Mouse (Mus musculus) hindbrain, embryonic 11.5 days (tissue): ENCODE results near the gene Ccdc83. TPM values are rescaled to one million over a fixed set of nuclear protein-coding genes. Genes with fewer than 3 reads are reported as not detected.

Experiments used
- ATAC-seq: fragments of 200-750 bp; cut with Nextera tagmentation; 2 replicates; pipeline ENCODE4 v1.8.0; 2017; ENCODE audit warnings: mild to moderate bottlenecking, moderate TSS enrichment, moderate library complexity; ENCODE audit not compliant: low FRiP score
- DNase-seq: peaks from one replicate; pipeline ENCODE4 v3.0.0-alpha.2; 2015; ENCODE audit warnings: low spot score
- H3K27ac ChIP-seq: fragments of 300-500 bp; sonication (generic); 2 replicates; pipeline ENCODE4 v1.5.1; 2014; ENCODE audit warnings: mild to moderate bottlenecking, low read depth, low read length
- H3K27me3 ChIP-seq: fragments of 300-500 bp; sonication (generic); 2 replicates; pipeline ENCODE4 v1.6.1; 2014; ENCODE audit warnings: mild to moderate bottlenecking, low read length, moderate library complexity, mixed read lengths; ENCODE audit not compliant: control insufficient read depth, insufficient read depth
- H3K36me3 ChIP-seq: fragments of 300-500 bp; sonication (generic); 2 replicates; pipeline ENCODE4 v1.6.1; 2014; ENCODE audit warnings: mild to moderate bottlenecking, low read length, moderate library complexity, mixed read lengths; ENCODE audit not compliant: control insufficient read depth, insufficient read depth
- H3K4me1 ChIP-seq: fragments of 300-500 bp; sonication (generic); replicated peaks from 2 replicates; pipeline ENCODE4 v1.6.1; 2014; ENCODE audit warnings: low read length, mixed read lengths; ENCODE audit not compliant: control insufficient read depth, insufficient read depth
- H3K4me2 ChIP-seq: fragments of 300-500 bp; sonication (generic); replicated peaks from 2 replicates; pipeline ENCODE4 v1.6.1; 2014; ENCODE audit warnings: mild to moderate bottlenecking, low read depth, low read length
- H3K4me3 ChIP-seq: fragments of 300-500 bp; sonication (generic); 2 replicates; pipeline ENCODE4 v1.5.1; 2014; ENCODE audit warnings: low read depth, low read length
- H3K9ac ChIP-seq: fragments of 300-500 bp; sonication (generic); 2 replicates; pipeline ENCODE4 v1.6.1; 2014; ENCODE audit warnings: low read depth, low read length
- H3K9me3 ChIP-seq: fragments of 300-500 bp; sonication (generic); 2 replicates; pipeline ENCODE4 v1.6.1; 2016; ENCODE audit warnings: low read length; ENCODE audit not compliant: control insufficient read depth
- WGBS: fragments of 180-500 bp; shearing (Covaris S2); extraction: QIAGEN DNeasy Blood & Tissue Kit; methylation state at CpG from one replicate; pipeline ENCODE4 v1.1.7; 2014; 5-methylcytosine and 5-hydroxymethylcytosine counted together
- polyA plus RNA-seq: library from polyadenylated mRNA; unstranded; fragments of >200 nt; fragmentation: Nextera tagmentation; extraction: Ambion mirVana; gene quantifications from 2 replicates; pipeline ENCODE4 v1.2.1, GENCODE M21; 2014

Ccdc83 gene
- polyA plus RNA-seq, 1 experiment from 2014 or later = not detected

- Histone ChIP-seq H3K4me2 (no peak overlapping the region), H3K9ac (no peak overlapping the region), H3K36me3 (no peaks in the 10 kb centered on the region), H3K4me3 (no peak overlapping the region), H3K4me1 (no peaks in the 10 kb centered on the region), H3K27ac (no peak overlapping the region), H3K27me3 (no peaks in the 10 kb centered on the region), H3K9me3 (no peaks in the 10 kb centered on the region)
- ATAC-seq (no peak), DNase-seq (no peak)
- WGBS = 69% methylated on average over 11 of the region's 11 CpGs
These were observed 9.1 kb upstream of the Ccdc83 start for GRCm38 (mm10) chr7:90274561-90275100.

- Histone ChIP-seq H3K27ac (no peak overlapping the region), H3K4me1 (no peaks in the 10 kb centered on the region), H3K9me3 (no peaks in the 10 kb centered on the region), H3K9ac (no peak overlapping the region), H3K27me3 (no peaks in the 10 kb centered on the region), H3K36me3 (no peaks in the 10 kb centered on the region), H3K4me2 (no peak overlapping the region), H3K4me3 (no peak overlapping the region)
- DNase-seq (no peak), ATAC-seq (no peak)
- 85% methylated on average over 3 of the region's 3 CpGs for WGBS
These were observed 4.6 kb upstream of the Ccdc83 start for GRCm38 (mm10) chr7:90270141-90270540.

- H3K27ac ChIP-seq = no peak overlapping the region
These were observed 3.5 kb downstream of the Ccdc83 start for GRCm38 (mm10) chr7:90261902-90262599.

GRCm38 (mm10) chr7:90259899-90260298 lies 5.7 kb downstream of the Ccdc83 start:
- Histone ChIP-seq H3K4me3 (no peak overlapping the region), H3K4me2 (no peak overlapping the region), H3K9me3 (no peaks in the 10 kb centered on the region), H3K36me3 (no peaks in the 10 kb centered on the region), H3K4me1 (no peaks in the 10 kb centered on the region), H3K27ac (no peak overlapping the region), H3K9ac (no peak overlapping the region), H3K27me3 (no peaks in the 10 kb centered on the region)
- DNase-seq (no peak), ATAC-seq (no peak)
- WGBS = 87% methylated on average over 2 of the region's 2 CpGs

More at GRCm38 (mm10) chr7:90261902-90262599, 3.5 kb downstream of the Ccdc83 start:
- Histone ChIP-seq H3K36me3 (no peaks in the 10 kb centered on the region), H3K4me1 (no peaks in the 10 kb centered on the region), H3K9me3 (no peaks in the 10 kb centered on the region), H3K27me3 (no peaks in the 10 kb centered on the region), H3K4me2 (no peak overlapping the region; the same call in 1 of the 2 replicates), H3K9ac (0 out of 2 replicates have a peak overlapping the region, but pooled peaks have one; percentile 8), H3K4me3 (no peak overlapping the region)
- DNase-seq (peak; percentile 40), ATAC-seq (peak; percentile 73)
- WGBS = 29% methylated on average over 7 of the region's 7 CpGs

GRCm38 (mm10) chr7:90258701-90259100 lies 6.9 kb downstream of the Ccdc83 start:
- H3K27me3 ChIP-seq = no peaks in the 10 kb centered on the region
- 92% methylated on average over 2 of the region's 2 CpGs for WGBS

GRCm38 (mm10) chr7:90252946-90253345 lies 12.6 kb downstream of the Ccdc83 start:
- 82% methylated on average over 5 of the region's 5 CpGs for WGBS
- Histone ChIP-seq H3K9me3 (no peaks in the 10 kb centered on the region), H3K4me3 (no peak overlapping the region), H3K4me1 (no peaks in the 10 kb centered on the region), H3K9ac (no peak overlapping the region), H3K36me3 (no peaks in the 10 kb centered on the region), H3K4me2 (no peak overlapping the region), H3K27ac (no peak overlapping the region), H3K27me3 (no peaks in the 10 kb centered on the region)
- DNase-seq = peak; percentile 19
- no peak for ATAC-seq

More at GRCm38 (mm10) chr7:90258701-90259100, 6.9 kb downstream of the Ccdc83 start:
- Histone ChIP-seq H3K9ac (no peak overlapping the region), H3K4me3 (no peak overlapping the region), H3K36me3 (no peaks in the 10 kb centered on the region), H3K27ac (no peak overlapping the region), H3K4me2 (no peak overlapping the region), H3K9me3 (no peaks in the 10 kb centered on the region), H3K4me1 (no peaks in the 10 kb centered on the region)
- DNase-seq (no peak), ATAC-seq (no peak)

- ATAC-seq (no peak), DNase-seq (no peak)
- Histone ChIP-seq H3K4me2 (no peak overlapping the region), H3K9me3 (no peaks in the 10 kb centered on the region), H3K36me3 (no peaks in the 10 kb centered on the region), H3K27me3 (no peaks in the 10 kb centered on the region), H3K9ac (no peak overlapping the region), H3K4me3 (no peak overlapping the region), H3K27ac (no peak overlapping the region), H3K4me1 (no peaks in the 10 kb centered on the region)
- WGBS = 79% methylated on average over 5 of the region's 5 CpGs
These were observed 21.9 kb downstream of the Ccdc83 start for GRCm38 (mm10) chr7:90243643-90244042.

GRCm38 (mm10) chr7:90243151-90243550 lies 22.4 kb downstream of the Ccdc83 start:
- ATAC-seq = no peak
- H3K27ac ChIP-seq = no peak overlapping the region
- 94% methylated on average over 6 of the region's 6 CpGs for WGBS

More at GRCm38 (mm10) chr7:90243151-90243550, 22.4 kb downstream of the Ccdc83 start:
- DNase-seq = no peak
- Histone ChIP-seq H3K4me1 (no peaks in the 10 kb centered on the region), H3K4me3 (no peak overlapping the region), H3K27me3 (no peaks in the 10 kb centered on the region), H3K4me2 (no peak overlapping the region), H3K36me3 (no peaks in the 10 kb centered on the region), H3K9ac (no peak overlapping the region), H3K9me3 (no peaks in the 10 kb centered on the region)
